Mouse (Mus musculus): ENCODE results near the gene Gm49776. TPM values are rescaled to one million over a fixed set of nuclear protein-coding genes. Genes with fewer than 3 reads are reported as not detected.

Gm49776 gene
- polyA plus RNA-seq, 1 experiment = not detected

DNA sequence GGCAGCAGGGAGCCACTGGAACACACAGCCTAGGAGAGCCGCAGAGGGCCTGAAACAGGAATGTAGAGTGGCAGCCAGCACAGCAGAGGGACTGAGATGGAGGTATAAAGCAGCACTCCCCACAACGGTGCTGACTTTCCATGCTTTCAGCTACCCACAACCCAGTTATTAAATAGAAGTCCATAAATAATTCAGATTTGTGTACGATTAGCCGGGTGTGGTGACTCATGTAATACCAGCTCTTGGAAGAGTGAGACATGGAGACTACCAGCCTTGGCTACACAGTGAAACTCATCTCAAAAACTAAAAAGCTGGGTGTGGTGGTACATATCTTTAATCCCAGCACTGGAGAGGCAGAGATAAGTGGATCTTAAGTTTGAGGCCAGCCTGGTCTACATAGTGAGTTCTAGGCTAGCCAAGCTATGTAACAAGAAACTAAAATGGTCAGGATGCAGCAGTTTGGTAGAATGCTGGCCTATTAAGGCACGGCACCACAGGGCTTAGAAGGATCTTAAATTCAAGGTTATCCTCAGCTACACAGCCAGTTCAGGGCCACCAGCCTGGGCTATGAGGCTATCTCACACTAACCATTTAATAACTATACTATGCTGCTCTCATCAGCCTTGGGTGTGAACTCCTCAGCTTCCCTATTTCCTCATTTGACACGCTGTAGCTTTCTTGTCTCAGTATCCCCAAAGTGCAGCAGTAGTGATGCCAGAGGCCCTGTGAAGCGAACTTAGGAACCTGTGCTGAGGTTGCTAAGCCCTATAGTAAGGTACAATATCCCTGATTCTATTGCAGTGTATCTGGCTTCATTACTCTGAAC is 21.2 kb downstream of the Gm49776 start:
- 49% methylated on average over 7 of the region's 7 CpGs for WGBS
- H3K4me1 ChIP-seq (ENCODE audit: control insufficient read depth, insufficient read depth, low read length) = peaks cover 15% of the 10 kb centered on the region
- H3K27ac ChIP-seq (ENCODE audit: insufficient read depth, low read depth, low read length) = peak overlapping the region; percentile 94
- H3K4me3 ChIP-seq (ENCODE audit: insufficient read depth, low read depth, low read length) = no peak overlapping the region
- TF ChIP-seq POLR2A (IDR thresholded peaks at IDR 0.05; ENCODE audit: insufficient read depth, low read depth, low read length) (no peak), CTCF (IDR thresholded peaks at IDR 0.05; ENCODE audit: insufficient read depth, low read depth, low read length) (no peak)

DNA sequence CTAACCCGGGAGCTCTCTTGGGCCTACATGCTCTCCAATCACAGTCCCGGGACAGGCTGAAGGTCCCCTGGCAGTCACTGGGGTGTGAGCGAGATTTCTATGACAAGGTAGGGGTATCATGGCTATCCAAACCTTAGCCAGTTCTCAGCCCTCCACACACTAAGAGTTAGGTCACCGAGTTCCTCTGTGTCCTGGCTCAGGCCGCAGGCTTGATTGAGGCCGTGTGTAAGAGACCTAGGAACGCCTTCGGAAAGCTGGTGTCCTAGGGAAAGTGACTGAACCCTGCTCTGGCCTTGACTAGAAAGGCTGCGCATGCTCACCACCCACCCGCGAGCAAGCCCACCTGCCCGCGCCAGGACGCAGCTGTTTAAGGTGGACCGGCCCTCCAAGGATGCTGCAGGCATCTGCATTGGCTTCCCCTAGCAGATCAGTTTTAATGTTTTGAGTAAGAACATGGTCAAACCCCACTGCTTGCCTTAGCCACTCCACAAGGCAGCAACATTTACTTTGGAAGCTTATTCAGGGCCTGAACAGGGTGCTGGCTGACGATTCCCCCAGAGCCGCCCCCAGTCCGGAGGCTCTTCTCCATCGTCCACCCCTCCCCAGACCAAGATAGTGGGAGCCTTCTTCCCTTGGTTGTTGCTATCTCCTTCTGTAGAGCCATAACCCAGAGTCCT is 22.6 kb downstream of the Gm49776 start:
- TF ChIP-seq CTCF (IDR thresholded peaks at IDR 0.05; ENCODE audit: insufficient read depth, low read depth, low read length) (no peak), POLR2A (IDR thresholded peaks at IDR 0.05; ENCODE audit: insufficient read depth, low read depth, low read length) (peak; percentile 14; the same call in 1 of the 2 replicates)
- 2% methylated on average over 19 of the region's 19 CpGs for WGBS
- peaks cover 28% of the 10 kb centered on the region for H3K4me1 ChIP-seq (ENCODE audit: control insufficient read depth, insufficient read depth, low read length)
- peak overlapping the region; percentile 94 for H3K27ac ChIP-seq (ENCODE audit: insufficient read depth, low read depth, low read length)
- peak overlapping the region; percentile 61 for H3K4me3 ChIP-seq (ENCODE audit: insufficient read depth, low read depth, low read length)

DNA sequence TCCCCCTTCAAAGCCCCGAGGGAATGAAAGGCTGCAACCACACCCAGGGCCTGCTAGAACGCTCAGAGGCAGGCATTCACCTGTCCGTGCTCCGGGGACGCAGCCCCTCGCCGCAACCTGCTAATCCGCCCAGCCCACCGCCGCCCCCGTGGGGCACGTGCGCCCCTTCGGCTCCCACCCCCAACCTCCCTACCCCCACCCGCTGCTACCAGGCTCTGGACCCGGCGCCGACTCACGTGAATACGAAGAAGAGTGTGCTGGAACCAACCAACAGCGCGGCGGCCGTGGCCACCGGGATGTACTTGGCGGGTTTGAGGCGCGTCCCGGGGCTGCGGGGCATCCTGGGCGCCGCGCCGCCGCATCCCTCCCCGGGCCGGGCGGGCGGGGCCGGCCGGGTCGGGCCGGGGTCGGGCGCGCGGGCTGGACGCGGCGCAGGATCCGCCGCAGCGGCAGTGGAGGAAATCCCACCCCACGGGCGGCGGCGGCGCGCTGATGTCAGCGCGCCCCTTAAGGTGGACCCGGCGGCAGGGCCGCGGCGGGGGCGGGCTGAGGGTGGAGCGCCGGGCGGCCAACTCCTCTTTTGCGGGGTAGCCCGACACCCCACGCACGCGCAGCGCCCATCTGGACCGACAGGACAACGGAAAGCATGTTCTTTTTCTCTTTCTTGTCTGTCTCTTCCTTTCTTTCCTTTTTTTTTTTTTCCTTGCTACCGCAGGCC is 23.3 kb downstream of the Gm49776 start, which contains the start of gene Zdhhc8:
Gene Zdhhc8 (minus strand): TSS at position 466 of the 718 bp plus-strand sequence.
- Histone ChIP-seq H3K4me1 (ENCODE audit: control insufficient read depth, insufficient read depth, low read length) (peaks cover 35% of the 10 kb centered on the region), H3K4me3 (ENCODE audit: insufficient read depth, low read depth, low read length) (peak within 1 kb of the TSS; percentile 61), H3K27ac (ENCODE audit: insufficient read depth, low read depth, low read length) (peak within 1 kb of the TSS; percentile 94)
- TF ChIP-seq CTCF (IDR thresholded peaks at IDR 0.05; ENCODE audit: insufficient read depth, low read depth, low read length) (no peak), POLR2A (IDR thresholded peaks at IDR 0.05; ENCODE audit: insufficient read depth, low read depth, low read length) (peak; percentile 22; the same call in 1 of the 2 replicates)
- under 1% methylated on average over 79 of the region's 79 CpGs for WGBS

DNA sequence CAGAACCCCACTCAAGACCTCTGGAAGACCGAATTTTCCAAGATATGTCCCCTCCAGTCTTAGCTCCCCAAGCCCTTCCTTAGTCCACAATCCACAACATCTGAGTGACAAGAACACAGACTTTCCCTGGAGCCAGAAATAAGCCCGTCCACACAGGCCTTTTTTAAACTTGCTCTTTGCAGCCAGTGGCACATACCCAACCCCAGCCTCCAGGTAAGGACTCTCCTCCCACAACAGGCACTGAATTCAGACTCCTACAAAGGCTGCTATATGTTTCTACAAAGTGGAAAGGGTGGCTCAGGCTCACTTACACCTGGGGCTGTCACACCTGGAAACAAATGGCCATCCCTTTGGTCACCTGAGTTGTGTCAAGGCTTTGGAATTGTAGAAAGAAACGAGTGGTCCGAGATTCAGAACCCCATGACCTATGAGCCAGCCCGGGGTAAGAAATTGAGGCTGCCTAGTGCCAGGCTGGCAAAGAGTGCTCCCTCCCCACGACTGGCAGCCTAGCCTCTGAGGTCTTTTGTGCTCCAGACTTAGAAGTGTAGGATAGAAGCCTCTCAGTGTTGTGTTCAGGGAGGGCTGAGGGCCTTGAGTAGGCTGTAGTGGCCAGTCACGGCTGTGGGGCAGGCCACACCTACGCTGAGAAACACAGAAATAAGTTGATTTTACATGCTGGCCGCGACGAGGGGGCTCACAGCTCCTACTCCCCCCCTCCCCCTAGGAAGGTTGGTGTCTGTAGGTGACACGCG is 24.0 kb downstream of the Gm49776 start:
- H3K27ac ChIP-seq (ENCODE audit: insufficient read depth, low read depth, low read length) = peak overlapping the region; percentile 2
- peaks cover 42% of the 10 kb centered on the region for H3K4me1 ChIP-seq (ENCODE audit: control insufficient read depth, insufficient read depth, low read length)
- TF ChIP-seq CTCF (IDR thresholded peaks at IDR 0.05; ENCODE audit: insufficient read depth, low read depth, low read length) (no peak), POLR2A (IDR thresholded peaks at IDR 0.05; ENCODE audit: insufficient read depth, low read depth, low read length) (no peak)
- 4% methylated on average over 13 of the region's 13 CpGs for WGBS
- peak overlapping the region; percentile 61 for H3K4me3 ChIP-seq (ENCODE audit: insufficient read depth, low read depth, low read length)

DNA sequence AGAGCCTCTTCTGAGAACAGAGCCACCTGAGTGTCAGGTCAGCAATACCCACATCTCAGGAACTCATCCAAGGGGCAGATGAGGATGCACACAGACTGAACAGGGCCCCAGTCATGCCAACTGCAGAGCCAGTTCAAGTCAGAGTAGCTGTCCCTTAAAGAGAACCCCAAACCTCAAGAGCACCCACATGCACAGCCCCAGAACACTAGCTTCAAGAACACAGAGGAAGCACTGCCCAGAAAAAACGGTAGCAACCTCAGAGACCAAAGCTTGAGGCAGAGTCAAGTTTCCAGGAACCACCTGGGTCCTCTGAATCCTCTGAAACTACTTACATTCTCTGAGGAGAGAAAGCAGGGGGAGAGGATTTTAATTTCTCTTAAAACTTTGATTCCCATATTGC is 24.7 kb downstream of the Gm49776 start:
- TF ChIP-seq POLR2A (IDR thresholded peaks at IDR 0.05; ENCODE audit: insufficient read depth, low read depth, low read length) (no peak), CTCF (IDR thresholded peaks at IDR 0.05; ENCODE audit: insufficient read depth, low read depth, low read length) (no peak)
- Histone ChIP-seq H3K4me1 (ENCODE audit: control insufficient read depth, insufficient read depth, low read length) (peaks cover 48% of the 10 kb centered on the region), H3K27ac (ENCODE audit: insufficient read depth, low read depth, low read length) (no peak overlapping the region), H3K4me3 (ENCODE audit: insufficient read depth, low read depth, low read length) (peak overlapping the region; percentile 15)
- WGBS = 12% methylated on average over 1 of the region's 1 CpGs

DNA sequence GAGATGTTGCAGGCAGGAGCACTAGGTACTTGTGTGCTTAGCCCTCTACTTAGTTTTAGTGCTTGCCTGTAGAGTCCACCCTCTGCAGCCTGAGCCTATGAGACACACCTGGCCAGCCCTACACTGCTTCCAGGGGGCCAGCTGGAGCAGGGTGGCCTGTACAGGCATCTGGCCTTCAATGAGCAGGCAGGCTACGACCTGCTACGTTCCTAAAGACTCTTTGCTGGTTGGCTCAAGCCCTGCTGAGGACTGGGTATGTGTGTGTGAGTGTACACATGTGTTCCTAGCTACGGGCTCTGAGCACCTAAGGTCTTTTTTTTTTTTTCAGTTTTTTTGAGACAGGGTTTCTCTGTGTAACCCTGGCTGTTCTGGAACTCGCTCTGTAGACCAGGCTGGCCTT is 26.7 kb downstream of the Gm49776 start:
- H3K4me1 ChIP-seq (ENCODE audit: control insufficient read depth, insufficient read depth, low read length) = peaks cover 63% of the 10 kb centered on the region
- peak overlapping the region; percentile 96 for H3K27ac ChIP-seq (ENCODE audit: insufficient read depth, low read depth, low read length)
- H3K4me3 ChIP-seq (ENCODE audit: insufficient read depth, low read depth, low read length) = no peak overlapping the region
- TF ChIP-seq POLR2A (IDR thresholded peaks at IDR 0.05; ENCODE audit: insufficient read depth, low read depth, low read length) = no peak
- no peak for TF ChIP-seq CTCF (IDR thresholded peaks at IDR 0.05; ENCODE audit: insufficient read depth, low read depth, low read length)
- WGBS = 66% methylated on average over 4 of the region's 4 CpGs

DNA sequence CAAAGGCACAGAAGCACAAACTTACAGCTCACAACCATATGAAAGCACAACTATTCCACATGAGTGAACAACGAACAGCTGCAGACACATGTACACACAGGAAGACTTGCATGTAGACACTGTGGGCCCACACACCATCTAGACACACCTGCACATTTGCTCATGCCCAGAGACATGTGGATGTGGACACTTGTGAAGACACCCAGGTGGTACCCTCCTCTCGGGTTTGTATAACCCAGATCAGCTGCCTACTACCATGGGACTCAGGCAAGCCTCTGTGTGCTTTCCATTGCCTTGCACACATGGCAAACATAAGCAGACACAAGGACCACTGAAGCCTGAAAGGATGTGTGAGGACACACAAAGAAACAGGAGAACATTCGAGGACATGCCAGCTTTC is 27.1 kb downstream of the Gm49776 start:
- peak overlapping the region; percentile 96 for H3K27ac ChIP-seq (ENCODE audit: insufficient read depth, low read depth, low read length)
- H3K4me1 ChIP-seq (ENCODE audit: control insufficient read depth, insufficient read depth, low read length) = peaks cover 60% of the 10 kb centered on the region
- no peak overlapping the region for H3K4me3 ChIP-seq (ENCODE audit: insufficient read depth, low read depth, low read length)
- WGBS = 45% methylated on average over 3 of the region's 3 CpGs
- no peak for TF ChIP-seq CTCF (IDR thresholded peaks at IDR 0.05; ENCODE audit: insufficient read depth, low read depth, low read length)
- TF ChIP-seq POLR2A (IDR thresholded peaks at IDR 0.05; ENCODE audit: insufficient read depth, low read depth, low read length) = no peak

DNA sequence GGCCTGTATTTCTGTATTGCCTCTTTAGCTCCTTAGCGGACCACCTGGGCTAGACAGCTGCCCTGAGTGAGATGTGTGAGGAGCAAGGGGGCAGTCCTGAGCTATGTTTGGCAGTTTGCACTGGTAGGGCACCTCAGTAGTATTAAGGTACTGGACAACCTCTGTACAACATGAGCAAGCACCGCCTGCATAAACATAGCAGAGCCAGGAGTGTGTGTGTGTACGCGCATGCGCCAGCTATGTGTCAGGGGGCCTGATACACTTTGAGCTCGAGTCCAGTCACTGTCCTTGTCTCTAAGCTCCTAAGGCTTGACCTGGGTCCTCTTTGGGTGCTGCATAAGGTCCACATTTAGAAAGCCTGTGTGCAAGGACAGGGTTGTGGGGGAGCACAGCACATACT is 27.5 kb downstream of the Gm49776 start:
- 65% methylated on average over 6 of the region's 6 CpGs for WGBS
- H3K4me1 ChIP-seq (ENCODE audit: control insufficient read depth, insufficient read depth, low read length) = peaks cover 56% of the 10 kb centered on the region
- H3K4me3 ChIP-seq (ENCODE audit: insufficient read depth, low read depth, low read length) = no peak overlapping the region
- TF ChIP-seq CTCF (IDR thresholded peaks at IDR 0.05; ENCODE audit: insufficient read depth, low read depth, low read length) (no peak), POLR2A (IDR thresholded peaks at IDR 0.05; ENCODE audit: insufficient read depth, low read depth, low read length) (no peak)
- peak overlapping the region; percentile 96 for H3K27ac ChIP-seq (ENCODE audit: insufficient read depth, low read depth, low read length)
